Mouse (Mus musculus) embryonic stem cell, embryonic (primary cell): ENCODE measurements around the gene Arhgef12.

Experiments used
- CTCF ChIA-PET, 4 experiments: fragments of 300-600 bp in 2 of 4; fragments of 350-600 bp in 2 of 4; sonication (Branson Sonifier 250); formaldehyde crosslinking; loops; one replicate each; lab custom pipeline; 2022; ENCODE audit warnings: inconsistent platforms in 2 of 4; lab: Charles Lee
- POLR2A ChIA-PET, 4 experiments: fragments of 300-600 bp in 2 of 4; fragments of 350-600 bp in 2 of 4; sonication (Branson Sonifier 250); formaldehyde crosslinking; loops; one replicate each; lab custom pipeline; 2022; ENCODE audit warnings: antibody characterized with exemption in 4 of 4, inconsistent platforms in 1 of 4; lab: Charles Lee

The Arhgef12 gene

GRCm38 (mm10) chr9:43103675-43104299, 3.3 kb downstream of the Arhgef12 start:
- CTCF ChIA-PET = no interaction called here
- POLR2A ChIA-PET = interaction anchor here in 3 of 4 experiments (0.7 to 2.2 kb wide), 11 partner anchors 9 to 205 kb away, joined by 3 to 34 read pairs (median 8); partner anchors contain the start of gene Tmem136 (in 2 of the 3)

- CTCF ChIA-PET = no interaction called here
- POLR2A ChIA-PET = interaction anchor here in 1 of 4 experiments (2.0 kb wide), 1 partner anchor 10 kb away, joined by 7 read pairs; no protein-coding TSS in a partner anchor
Measured at GRCm38 (mm10) chr9:43102931-43103330, 4.1 kb downstream of the Arhgef12 start.

- ChIA-PET POLR2A (interaction anchor here in 2 of 4 experiments (1.0 to 2.0 kb wide), 5 partner anchors 9 to 14 kb away, joined by 3 to 7 read pairs (median 5); partner anchors contain the start of gene Tmem136 (in 1 of the 2)), CTCF (no interaction called here)
Measured at GRCm38 (mm10) chr9:43101936-43102595, 5.0 kb downstream of the Arhgef12 start.

GRCm38 (mm10) chr9:43098922-43099321, 8.1 kb downstream of the Arhgef12 start:
- ChIA-PET CTCF (interaction anchor here in 2 of 4 experiments (0.6 to 0.8 kb wide), 3 partner anchors 97 to 311 kb away, joined by 3 to 4 read pairs (median 4); no protein-coding TSS in a partner anchor), POLR2A (interaction anchor here (0.6 to 2.4 kb wide), 14 partner anchors 9 to 662 kb away, joined by 3 to 8 read pairs (median 3); partner anchors contain the start of gene Arhgef12 (in 1 of the 4))

GRCm38 (mm10) chr9:43097801-43098557, 9.1 kb downstream of the Arhgef12 start:
- ChIA-PET CTCF (interaction anchor here in 2 of 4 experiments (0.7 to 0.8 kb wide), 2 partner anchors 65 to 113 kb away, joined by 3 to 4 read pairs; no protein-coding TSS in a partner anchor), POLR2A (interaction anchor here in 2 of 4 experiments (0.6 to 2.4 kb wide), 12 partner anchors 8 to 926 kb away, joined by 3 to 8 read pairs (median 3); partner anchors contain the start of gene Arhgef12 (in 1 of the 2))

GRCm38 (mm10) chr9:43096337-43096736, 10.7 kb downstream of the Arhgef12 start:
- ChIA-PET CTCF (no interaction called here), POLR2A (interaction anchor here in 1 of 4 experiments (1.4 to 5.8 kb wide), 2 partner anchors 7 to 9 kb away, joined by 3 to 34 read pairs; no protein-coding TSS in a partner anchor)

GRCm38 (mm10) chr9:43094828-43095227, 12.2 kb downstream of the Arhgef12 start:
- POLR2A ChIA-PET = interaction anchor here in 3 of 4 experiments (0.5 to 5.8 kb wide), 5 partner anchors 9 to 25 kb away, joined by 3 to 34 read pairs (median 4); no protein-coding TSS in a partner anchor
- CTCF ChIA-PET = interaction anchor here in 1 of 4 experiments (1.2 kb wide), 1 partner anchor 20 kb away, joined by 3 read pairs; no protein-coding TSS in a partner anchor

GRCm38 (mm10) chr9:43093803-43094202, 13.2 kb downstream of the Arhgef12 start:
- POLR2A ChIA-PET = interaction anchor here in 3 of 4 experiments (0.5 to 5.8 kb wide), 11 partner anchors 8 to 1034 kb away, joined by 3 to 34 read pairs (median 4); partner anchors contain the start of gene Arhgef12 (in 1 of the 3)
- CTCF ChIA-PET = interaction anchor here in 1 of 4 experiments (1.2 kb wide), 1 partner anchor 21 kb away, joined by 3 read pairs; no protein-coding TSS in a partner anchor

- CTCF ChIA-PET = interaction anchor here in 2 of 4 experiments (0.5 to 1.2 kb wide), 3 partner anchors 21 to 124 kb away, joined by 3 to 4 read pairs (median 3); partner anchors contain the start of genes Arhgef12 (in 1 of the 2), Pou2f3 (in 1 of the 2) and Tmem136 (in 1 of the 2)
- POLR2A ChIA-PET = interaction anchor here (0.6 to 2.9 kb wide), 11 partner anchors 8 to 144 kb away, joined by 3 to 11 read pairs (median 3); partner anchors contain the start of gene Arhgef12 (in 1 of the 4)
Measured at GRCm38 (mm10) chr9:43085686-43086285, 21.3 kb downstream of the Arhgef12 start.

GRCm38 (mm10) chr9:43084496-43085362, 22.3 kb downstream of the Arhgef12 start:
- ChIA-PET POLR2A (interaction anchor here in 3 of 4 experiments (0.9 to 5.0 kb wide), 12 partner anchors 9 to 143 kb away, joined by 3 to 27 read pairs (median 4); partner anchors contain the start of gene Arhgef12 (in 1 of the 3)), CTCF (interaction anchor here in 1 of 4 experiments (1.2 kb wide), 1 partner anchor 32 kb away, joined by 3 read pairs; the partner anchor contains the start of gene Tmem136)

GRCm38 (mm10) chr9:43083441-43084055, 23.5 kb downstream of the Arhgef12 start:
- ChIA-PET CTCF (interaction anchor here in 2 of 4 experiments (0.6 to 1.1 kb wide), 2 partner anchors 31 to 35 kb away, joined by 3 read pairs; no protein-coding TSS in a partner anchor), POLR2A (interaction anchor here in 3 of 4 experiments (0.6 to 5.0 kb wide), 10 partner anchors 9 to 140 kb away, joined by 3 to 27 read pairs (median 3); partner anchors contain the start of gene Arhgef12 (in 1 of the 3))

GRCm38 (mm10) chr9:43078711-43079110, 28.3 kb downstream of the Arhgef12 start:
- ChIA-PET CTCF (interaction anchor here in 1 of 4 experiments (0.7 kb wide), 1 partner anchor 131 kb away, joined by 3 read pairs; the partner anchor contains the start of gene Pou2f3), POLR2A (interaction anchor here in 1 of 4 experiments (1.0 kb wide), 1 partner anchor 11 kb away, joined by 3 read pairs; no protein-coding TSS in a partner anchor)

GRCm38 (mm10) chr9:43076163-43076562, 30.9 kb downstream of the Arhgef12 start:
- CTCF ChIA-PET = no interaction called here

GRCm38 (mm10) chr9:43074611-43075010, 32.4 kb downstream of the Arhgef12 start:
- ChIA-PET POLR2A (no interaction called here), CTCF (no interaction called here)

More at GRCm38 (mm10) chr9:43076163-43076562, 30.9 kb downstream of the Arhgef12 start:
- POLR2A ChIA-PET = interaction anchor here in 1 of 4 experiments (1.0 kb wide), 1 partner anchor 73 kb away, joined by 3 read pairs; no protein-coding TSS in a partner anchor

GRCm38 (mm10) chr9:43071741-43072140, 35.3 kb downstream of the Arhgef12 start:
- POLR2A ChIA-PET = interaction anchor here in 2 of 4 experiments (0.6 to 3.5 kb wide), 3 partner anchors 11 to 709 kb away, joined by 3 to 27 read pairs (median 3); no protein-coding TSS in a partner anchor
- CTCF ChIA-PET = interaction anchor here in 2 of 4 experiments (0.6 to 1.0 kb wide), 2 partner anchors 127 to 1152 kb away, joined by 4 to 5 read pairs; no protein-coding TSS in a partner anchor
